Mouse (Mus musculus) left cerebral cortex, adult 2 months (tissue): ENCODE results near the gene Dynll2. TPM values are rescaled to one million over a fixed set of nuclear protein-coding genes. Genes with fewer than 3 reads are reported as not detected.

Experiments
- DNase-seq, 2 experiments: peaks; one replicate each; pipeline ENCODE4 v3.0.0; 2021 to 2022; ENCODE audit warnings: low spot score in 2 of 2, mixed read lengths in 1 of 2; ENCODE audit errors: extremely low spot score in 1 of 2
- H3K27ac ChIP-seq: fragments of 200-600 bp; 2 replicates; pipeline ENCODE4 v1.8.1; 2022
- H3K4me3 ChIP-seq: fragments of 200-600 bp; 2 replicates; pipeline ENCODE4 v1.8.1; 2022
- CTCF ChIP-seq: fragments of 200-600 bp; IDR thresholded peaks from 2 replicates; pipeline ENCODE4 v1.8.1; 2022; ENCODE audit warnings: antibody characterized with exemption, mild to moderate bottlenecking, moderate library complexity
- intact Hi-C: fragments of 180-260 bp; cut with DNase I; formaldehyde crosslinking; loops from one replicate; pipeline ENCODE4 v1.15.1; 2025
- total RNA-seq, 2 experiments: library from RNA; stranded (reverse); gene quantifications; 2 replicates each; pipeline ENCODE4 v1.2.3; 2021

The Dynll2 gene
- total RNA-seq, 2 experiments from 2014 or later: 578 to 608 TPM

DNA sequence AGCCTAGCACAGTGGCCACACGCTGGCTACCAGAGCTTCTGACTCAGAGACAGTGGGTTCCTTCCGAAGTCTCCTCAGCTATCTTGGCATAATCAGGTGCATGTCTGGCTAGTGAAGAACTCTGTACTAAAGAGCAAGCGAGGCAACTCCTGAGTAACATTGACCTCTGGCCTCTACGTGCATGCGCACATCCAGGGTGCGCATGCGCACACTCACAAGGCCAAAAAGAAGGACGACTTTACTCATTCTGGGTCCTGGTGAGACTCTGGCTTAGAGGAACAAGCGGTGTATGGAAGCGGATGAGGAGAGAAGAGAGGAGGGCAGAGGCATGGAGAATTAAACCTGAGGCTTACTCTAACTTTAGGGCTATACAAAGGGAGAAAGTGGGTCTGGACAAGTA lies 26.3 kb upstream of the Dynll2 start:
- no peak for TF ChIP-seq CTCF
- no peak overlapping the region for H3K27ac ChIP-seq
- no peak overlapping the region for H3K4me3 ChIP-seq
- intact Hi-C loops: no loop called here
- no peak for DNase-seq

DNA sequence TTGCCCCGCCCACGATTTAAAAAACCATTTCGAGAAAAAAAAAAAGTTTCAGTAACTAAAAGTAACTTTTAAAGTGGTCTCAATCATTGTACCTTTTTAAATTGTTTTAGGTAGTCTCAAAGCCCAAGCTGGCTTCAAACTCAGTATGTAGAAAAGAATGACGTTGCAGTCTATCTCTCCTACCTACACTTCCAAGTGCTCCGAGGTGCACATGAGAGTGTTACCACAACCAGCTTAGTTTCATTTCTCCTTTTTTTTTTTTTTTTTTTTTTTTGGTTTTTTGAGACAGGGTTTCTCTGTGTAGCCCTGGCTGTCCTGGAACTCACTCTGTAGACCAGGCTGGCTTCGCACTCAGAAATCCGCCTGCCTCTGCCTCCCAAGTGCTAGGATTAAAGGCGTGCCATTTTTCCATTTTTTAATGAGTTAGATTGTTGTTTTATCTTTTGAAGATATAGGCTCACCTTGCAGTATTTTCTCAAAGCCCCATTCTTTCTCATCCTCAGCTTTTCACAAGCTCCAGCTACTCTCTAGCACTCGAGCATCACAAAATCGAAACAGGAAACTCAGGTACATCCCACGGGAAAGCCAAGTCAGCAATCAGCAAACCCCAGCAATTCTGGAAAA lies 25.4 kb upstream of the Dynll2 start:
- TF ChIP-seq CTCF: no peak
- DNase-seq: no peak
- intact Hi-C loops: no loop called here
- Histone ChIP-seq H3K27ac (no peak overlapping the region), H3K4me3 (no peak overlapping the region)

DNA sequence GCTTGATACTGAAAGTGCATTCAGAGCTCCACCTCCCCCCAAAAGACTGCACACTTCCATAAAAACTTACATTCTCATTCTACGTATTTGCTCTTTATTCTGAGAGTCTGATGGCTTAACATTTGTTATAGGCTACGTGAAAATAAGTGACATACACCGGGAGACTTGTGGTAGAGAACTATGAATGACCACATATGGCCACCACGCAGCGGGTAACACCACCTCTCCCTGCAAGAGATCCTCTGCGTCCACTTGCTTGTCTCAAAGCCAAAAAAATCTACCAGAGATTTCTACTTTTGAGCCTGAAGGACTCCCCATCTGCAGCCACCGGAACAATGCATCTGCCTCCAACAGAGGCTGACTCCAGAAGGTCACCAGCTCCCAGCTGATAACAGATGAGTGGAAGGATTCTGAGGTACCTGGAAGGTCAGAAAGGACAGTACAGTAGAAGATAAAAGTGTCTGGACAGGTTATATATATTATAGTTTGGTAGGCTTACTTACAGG lies 24.6 kb upstream of the Dynll2 start:
- H3K4me3 ChIP-seq: no peak overlapping the region
- no peak for TF ChIP-seq CTCF
- H3K27ac ChIP-seq: no peak overlapping the region
- DNase-seq: no peak
- intact Hi-C loops: no loop called here

DNA sequence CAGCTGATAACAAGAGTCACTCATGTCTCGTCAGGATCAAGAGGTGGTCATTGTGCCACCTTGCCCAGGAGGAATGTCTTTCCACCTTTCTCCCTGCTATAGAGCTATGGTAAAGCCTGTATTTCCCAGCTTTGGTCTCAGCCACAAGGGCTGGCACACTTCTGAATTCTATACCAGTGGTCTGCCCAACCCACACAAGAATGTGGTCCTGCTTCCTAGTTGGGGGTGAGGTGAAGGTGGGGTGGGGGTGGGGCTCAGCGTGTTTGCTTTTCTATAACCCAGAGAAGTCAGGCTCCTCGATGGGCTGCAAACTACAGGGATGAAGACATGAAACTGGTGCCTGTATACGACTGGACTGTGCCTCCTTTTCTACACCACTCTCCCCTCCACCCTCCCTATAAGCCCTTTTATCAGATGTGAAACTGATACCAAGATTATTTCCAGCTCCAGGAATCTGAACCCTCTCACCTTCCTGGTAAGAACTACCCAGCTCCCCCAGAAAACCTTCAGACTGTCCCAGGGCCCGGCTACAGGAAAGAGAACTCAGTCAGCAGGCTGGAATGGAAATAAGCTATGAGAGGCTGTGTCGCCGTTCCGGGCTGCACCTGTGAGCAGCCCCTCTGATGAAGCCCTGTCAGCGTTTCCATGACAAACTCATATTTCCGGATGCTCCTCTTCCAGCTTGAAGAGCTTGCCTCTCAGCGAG lies 24.0 kb upstream of the Dynll2 start:
- no peak overlapping the region for H3K27ac ChIP-seq
- no peak overlapping the region for H3K4me3 ChIP-seq
- DNase-seq: no peak
- intact Hi-C loops: no loop called here
- no peak for TF ChIP-seq CTCF

DNA sequence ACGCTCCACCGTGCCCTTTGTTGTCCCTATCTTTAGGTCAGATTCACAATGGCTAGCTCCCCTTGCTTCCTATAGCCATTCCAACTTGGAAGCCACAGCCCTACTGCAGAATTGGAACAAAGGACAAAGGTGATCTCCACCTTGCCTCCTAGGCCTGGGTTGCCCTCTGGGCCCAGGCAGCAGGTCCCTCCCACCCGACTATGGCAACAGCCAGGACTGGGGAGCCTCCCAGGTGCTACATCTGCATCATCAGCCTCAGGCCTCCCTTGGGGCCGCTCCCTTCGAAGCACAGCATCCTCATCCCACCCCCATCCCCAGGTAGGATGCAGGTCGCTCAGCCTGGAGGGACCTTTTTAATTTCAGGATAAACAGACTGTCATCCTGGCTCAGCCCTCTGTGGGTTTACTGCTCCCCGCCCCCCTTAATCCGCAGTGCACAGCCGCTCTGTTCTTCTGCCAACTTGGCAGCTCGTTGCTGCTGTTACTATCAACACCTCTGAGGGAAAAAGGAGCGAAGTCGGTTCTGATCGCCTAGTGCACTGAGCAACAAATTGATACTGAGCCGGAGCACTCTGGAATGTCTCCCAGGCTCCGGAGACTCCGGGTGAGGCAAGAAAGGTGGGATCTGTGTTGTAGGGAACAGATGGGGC lies 22.3 kb upstream of the Dynll2 start:
- DNase-seq: peak; percentile 44 to 46
- no peak overlapping the region for H3K27ac ChIP-seq
- TF ChIP-seq CTCF: no peak
- intact Hi-C loops: no loop called here
- H3K4me3 ChIP-seq: 0 out of 2 replicates have a peak overlapping the region, but pooled peaks have one; percentile 4

DNA sequence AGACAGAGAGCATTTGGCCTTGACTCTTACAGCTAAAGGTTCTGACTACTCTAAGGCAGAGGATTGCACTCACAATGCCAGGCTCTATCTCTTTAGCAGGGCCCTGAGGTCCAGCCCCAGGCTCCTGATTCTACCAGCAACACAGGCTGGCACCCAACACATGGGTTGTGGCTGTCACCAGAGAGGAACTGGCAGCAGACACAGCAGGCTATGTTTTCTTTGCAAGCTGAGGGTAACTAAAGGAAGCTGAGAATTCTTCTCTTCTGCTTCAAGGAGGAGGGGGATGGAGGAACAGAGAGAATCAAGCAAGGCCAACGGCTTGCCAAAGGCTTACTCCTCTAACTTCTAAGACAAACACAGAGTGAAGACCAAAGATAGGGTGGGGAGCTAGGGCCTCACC lies 21.3 kb upstream of the Dynll2 start:
- H3K4me3 ChIP-seq: no peak overlapping the region
- intact Hi-C loops: no loop called here
- no peak overlapping the region for H3K27ac ChIP-seq
- TF ChIP-seq CTCF: no peak
- no peak for DNase-seq

DNA sequence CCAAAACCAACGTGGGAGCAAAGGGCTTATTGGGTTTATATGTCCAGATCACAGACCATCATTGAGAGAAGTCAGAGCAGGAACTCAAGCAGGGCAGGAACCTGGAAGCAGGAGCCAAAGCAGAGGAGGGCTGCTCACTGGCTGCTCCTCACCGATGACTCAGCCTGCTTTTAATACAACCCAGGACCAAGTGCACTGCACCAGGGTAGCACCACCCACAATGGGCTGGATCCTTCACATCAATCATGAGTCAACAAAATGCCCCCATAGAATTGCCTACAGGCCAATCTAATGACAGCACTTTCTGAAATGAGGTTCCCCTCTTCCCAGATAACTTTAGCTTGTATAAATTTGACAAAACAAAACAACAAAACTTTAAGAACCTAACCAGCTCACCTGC lies 16.8 kb upstream of the Dynll2 start:
- DNase-seq: no peak
- intact Hi-C loops: no loop called here
- no peak overlapping the region for H3K27ac ChIP-seq
- H3K4me3 ChIP-seq: no peak overlapping the region
- TF ChIP-seq CTCF: no peak

DNA sequence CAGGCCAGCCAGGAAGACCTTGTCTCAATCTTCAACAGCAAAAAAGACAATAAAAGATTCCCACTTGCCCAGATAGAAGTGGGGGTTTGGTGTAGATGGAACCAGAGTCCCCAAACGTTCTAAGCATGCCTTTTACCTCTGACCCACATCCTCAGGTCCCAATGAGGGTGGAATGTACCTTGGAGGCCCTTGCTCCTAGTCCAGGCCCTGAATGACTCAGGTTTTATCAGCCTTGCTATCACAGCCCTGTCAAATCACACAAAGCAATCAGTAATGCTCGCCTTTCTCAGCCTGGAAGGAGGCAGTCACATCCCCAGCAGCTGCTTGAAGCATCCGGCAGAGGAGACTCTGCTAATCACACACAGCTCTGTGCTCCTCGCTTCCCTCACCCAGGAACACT lies 15.4 kb upstream of the Dynll2 start:
- H3K4me3 ChIP-seq: no peak overlapping the region
- no peak overlapping the region for H3K27ac ChIP-seq
- TF ChIP-seq CTCF: no peak
- intact Hi-C loops: no loop called here
- no peak for DNase-seq

DNA sequence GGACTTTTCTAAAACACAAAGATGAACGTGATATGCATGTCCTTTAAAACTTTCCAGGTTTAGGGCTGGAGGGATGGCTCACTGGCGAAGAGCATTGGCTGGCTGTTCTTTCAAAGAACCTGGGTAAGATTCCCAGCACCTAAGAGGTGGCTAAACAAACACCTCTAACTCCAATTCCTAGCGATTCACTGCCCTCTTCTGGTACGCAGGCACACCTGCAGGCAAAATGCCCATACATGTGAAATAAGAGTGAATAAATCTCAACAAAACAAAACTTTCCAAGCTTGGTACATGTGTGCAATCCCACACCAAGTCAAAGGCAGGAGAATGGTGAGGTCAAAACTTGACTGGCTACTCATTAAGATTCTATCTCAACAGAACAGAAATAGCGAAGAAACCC lies 12.4 kb upstream of the Dynll2 start:
- intact Hi-C loops: no loop called here
- no peak; the same call in 1 of the 2 replicates for TF ChIP-seq CTCF
- DNase-seq: no peak
- no peak overlapping the region for H3K27ac ChIP-seq
- H3K4me3 ChIP-seq: no peak overlapping the region

DNA sequence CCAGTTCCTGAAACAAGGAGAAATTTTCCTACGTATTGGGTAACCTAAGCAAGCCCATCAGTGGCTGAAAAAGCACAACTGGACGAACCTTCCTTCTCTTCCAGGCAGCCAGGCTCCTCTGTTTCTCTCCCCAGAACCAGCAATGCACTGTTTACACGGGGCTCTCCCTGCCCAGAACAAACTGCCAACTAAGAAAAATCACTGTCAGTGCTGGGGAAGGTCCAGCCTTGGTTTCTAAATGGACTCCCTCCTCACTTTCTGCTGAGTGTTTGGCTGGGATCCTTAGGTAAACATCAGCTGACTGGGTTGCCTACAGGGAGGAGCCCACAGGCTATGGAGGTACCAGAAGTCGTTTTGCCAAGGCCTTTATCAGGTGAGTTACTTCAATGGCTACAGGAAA lies 4.5 kb upstream of the Dynll2 start:
- intact Hi-C loops: no loop called here
- Histone ChIP-seq H3K27ac (no peak overlapping the region), H3K4me3 (no peak overlapping the region)
- no peak for DNase-seq
- no peak for TF ChIP-seq CTCF

DNA sequence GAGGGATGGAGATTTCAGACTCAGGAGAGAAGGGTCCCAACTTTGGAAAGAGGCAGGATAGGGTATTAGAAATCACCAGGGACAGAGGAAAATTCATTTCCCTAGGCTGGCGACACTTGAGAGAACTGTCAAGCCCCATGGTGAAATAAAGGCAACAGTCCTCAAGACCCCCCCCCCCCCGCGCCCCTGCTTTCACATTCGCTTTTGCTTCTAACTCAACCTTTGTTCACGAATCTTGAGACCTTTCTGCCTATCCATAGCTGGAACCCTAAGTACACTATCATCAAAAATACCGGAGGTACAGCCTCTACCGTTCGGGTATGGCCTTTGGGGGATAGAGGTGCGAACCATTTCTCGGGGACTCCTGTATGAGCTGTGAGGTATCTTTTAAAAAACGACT lies 528 bp upstream of the Dynll2 start:
- Histone ChIP-seq H3K27ac (peak overlapping the region; percentile 93), H3K4me3 (peak overlapping the region; percentile 55)
- TF ChIP-seq CTCF: no peak
- DNase-seq: no peak
- intact Hi-C loops: loop anchor here (1.0 kb wide), 1 partner anchor 59 kb away; the partner anchor contains the start of gene Srsf1

DNA sequence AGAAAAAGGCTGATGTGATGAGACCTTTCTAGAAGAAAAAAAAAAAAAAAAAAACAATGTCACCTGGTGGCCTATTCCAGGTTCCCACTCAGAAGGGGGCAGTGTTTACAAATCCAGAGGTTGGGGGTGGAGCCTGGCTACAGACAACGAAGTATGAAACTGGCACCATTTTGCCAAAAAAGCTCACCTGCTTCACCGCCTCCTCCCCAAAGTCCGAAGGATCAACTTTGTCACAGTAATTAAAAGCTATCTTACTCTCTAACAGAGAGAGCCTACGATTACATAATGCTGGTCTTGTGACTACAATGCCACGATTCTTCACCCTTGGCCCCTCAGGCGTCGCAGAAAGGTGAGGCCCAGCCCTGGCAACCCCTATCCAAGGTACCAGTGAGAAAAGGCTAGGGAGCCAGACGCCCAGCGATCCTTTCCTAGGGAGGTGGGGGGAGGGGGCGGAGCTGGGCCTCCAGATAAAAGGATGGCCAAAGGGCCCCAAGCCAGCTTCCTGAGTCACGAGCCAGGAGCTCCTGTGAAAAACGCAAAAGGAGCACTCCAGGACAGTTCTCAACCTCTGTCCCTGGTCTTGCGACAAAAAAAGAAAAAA lies 1.1 kb downstream of the Dynll2 start:
- intact Hi-C loops: no loop called here
- Histone ChIP-seq H3K4me3 (peak overlapping the region; percentile 99), H3K27ac (peak overlapping the region; percentile 95)
- peak; percentile 26 for TF ChIP-seq CTCF
- peak in 1 of 2 experiments; percentile 44 for DNase-seq
